Mouse (Mus musculus): Measurements from ENCODE around the gene Adh4.
"Not testable (repeated sequence)": the region's sequence is repeated elsewhere in the genome, so short reads cannot be mapped to it uniquely, and the experiment has no call there.

Gene Adh4

DNA sequence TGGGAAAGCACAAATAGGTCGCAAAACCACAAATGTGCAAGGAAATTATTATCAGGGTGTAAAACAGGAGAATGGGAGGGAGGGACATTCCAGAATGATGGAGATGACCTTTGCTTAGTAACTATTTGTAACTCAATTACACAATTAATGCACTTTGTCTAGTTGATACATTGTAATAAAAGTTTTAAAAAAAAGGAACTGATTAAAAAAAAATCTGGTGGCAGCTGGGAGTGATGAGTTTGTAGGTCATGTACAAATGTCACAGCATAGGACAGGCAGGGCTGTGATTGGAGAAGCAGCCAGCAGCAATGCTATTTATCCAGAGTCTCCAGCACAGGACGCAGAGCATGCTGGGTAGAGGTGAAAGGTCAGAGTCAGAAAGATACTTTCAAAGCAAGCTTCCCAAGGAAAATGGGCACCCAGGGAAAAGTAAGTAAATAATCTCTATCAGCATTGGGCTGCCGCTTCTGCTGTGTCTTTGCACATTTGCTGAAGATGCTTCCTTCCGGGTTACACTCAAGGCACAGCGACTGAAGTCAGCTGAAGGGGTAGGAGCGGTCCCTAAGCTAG is at the start of gene Adh4:
TSS of gene Adh4 (plus strand) at position 346 of the 570 bp plus-strand sequence.
- DNase-seq (ENCODE audit: low spot score): no peak

DNA sequence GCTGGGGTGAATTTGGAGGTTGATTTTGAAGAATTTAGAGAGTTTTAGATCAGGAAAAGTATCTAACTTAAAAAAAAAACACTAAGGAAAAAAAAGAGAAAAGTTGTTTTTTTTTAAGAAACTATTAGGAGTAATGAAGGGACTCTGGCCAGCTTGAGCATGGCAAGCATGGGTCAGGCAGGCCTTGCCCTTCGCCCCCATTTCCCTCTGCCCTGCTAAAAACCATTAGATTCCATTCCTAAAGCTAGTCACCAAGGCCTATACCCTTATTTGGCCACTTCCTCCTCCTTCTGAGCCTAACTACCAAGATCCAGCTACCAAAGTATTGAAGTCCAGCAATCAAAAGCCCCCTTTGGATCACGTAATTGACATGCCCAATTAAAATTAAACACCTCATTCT is 49.1 kb upstream of the Adh4 start:
- DNase-seq (ENCODE audit: low spot score): no peak

DNA sequence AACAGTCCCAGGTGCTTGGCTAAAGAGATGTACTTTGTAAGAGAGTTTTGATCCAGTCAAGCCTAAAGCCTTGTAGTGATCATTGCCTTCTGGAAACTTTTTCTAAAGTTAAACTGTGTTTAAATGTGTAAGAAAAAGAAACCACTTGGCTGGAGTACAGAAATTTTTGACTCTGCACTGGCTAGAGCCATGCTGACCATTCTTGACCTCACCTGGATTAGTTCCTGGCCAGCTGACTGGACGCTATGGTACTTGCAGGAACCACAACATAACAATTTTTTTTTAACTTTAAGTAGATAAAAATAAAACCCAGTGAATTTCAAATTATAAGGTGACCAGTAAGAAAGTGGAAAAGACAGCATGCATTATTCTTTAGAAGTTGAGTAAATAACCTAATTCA is 45.7 kb upstream of the Adh4 start:
- no peak for DNase-seq (ENCODE audit: low spot score)

DNA sequence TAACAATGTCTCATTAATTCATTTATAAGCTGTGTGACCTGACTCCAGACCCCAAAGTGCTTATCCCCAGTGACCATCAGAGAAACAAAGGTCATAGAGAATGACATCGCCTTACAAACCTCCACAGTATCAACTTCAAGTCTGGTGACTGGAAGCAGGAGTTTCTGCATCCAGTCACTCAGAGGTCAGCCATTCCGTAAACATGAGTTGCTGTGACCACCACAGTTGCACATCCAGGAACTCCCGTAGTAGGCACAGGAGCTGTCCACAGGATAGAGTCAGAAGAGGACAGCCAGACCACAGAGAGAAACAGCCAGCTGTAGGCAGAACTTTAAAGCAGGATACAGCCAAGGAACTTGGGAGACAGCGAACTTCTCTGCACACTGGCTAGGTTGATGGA is 45.0 kb upstream of the Adh4 start:
- not testable (repeated sequence) for DNase-seq (ENCODE audit: low spot score)

DNA sequence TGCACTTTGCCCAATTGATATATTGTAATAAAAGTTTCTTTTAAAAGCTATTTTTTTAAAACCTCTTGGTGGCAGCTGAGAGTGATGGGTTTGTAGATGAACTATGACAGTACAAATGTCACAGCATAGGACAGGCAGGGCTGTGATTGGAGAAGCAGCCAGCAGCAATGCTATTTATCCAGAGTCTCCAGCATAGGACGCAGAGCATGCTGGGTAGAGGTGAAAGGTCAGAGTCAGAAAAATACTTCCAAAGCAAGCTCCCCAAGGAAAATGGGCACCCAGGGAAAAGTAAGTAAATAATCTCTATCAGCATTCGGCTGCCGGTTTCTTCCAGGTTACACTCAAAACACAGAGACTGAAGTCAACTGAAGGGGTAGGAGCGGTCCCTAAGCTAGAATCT is 41.3 kb upstream of the Adh4 start:
- DNase-seq (ENCODE audit: low spot score): no peak

DNA sequence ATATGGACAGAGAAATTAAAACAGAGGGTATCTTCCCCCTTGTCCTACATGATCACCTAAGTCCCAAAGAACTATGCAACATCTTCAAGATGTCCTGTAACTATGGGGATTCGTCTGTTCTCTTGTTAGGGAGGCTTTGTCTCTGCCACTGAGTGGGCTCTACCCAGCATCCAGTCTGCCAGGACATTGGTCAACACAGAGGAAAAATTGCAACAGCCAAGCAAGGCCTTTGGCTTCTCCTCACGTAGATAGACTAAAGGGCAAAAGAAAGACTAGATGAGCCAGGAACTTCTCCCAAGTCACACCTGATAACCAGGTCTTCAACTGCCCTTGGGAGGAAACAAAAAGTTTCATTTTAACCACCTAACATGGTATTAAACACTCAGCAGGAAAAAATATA is 40.1 kb upstream of the Adh4 start:
- DNase-seq (ENCODE audit: low spot score): no peak

DNA sequence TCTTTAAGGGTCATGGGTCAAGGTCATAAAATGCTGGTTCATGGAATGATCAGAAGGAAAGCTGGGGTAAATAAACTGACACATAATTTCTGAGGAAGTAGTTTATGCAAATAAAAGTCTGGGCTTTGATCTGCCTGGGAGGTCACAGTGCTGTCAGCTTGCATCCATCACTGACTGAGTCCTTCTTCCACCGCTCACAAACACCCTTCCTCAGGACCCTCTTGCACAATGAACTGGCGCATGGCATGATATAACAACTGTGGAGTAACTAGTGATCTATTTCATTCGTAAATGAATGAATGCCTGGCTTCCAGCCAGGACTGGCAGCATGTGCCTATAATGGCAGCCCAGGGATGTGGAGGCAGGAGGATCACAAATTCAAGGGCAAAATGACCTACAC is 34.1 kb upstream of the Adh4 start:
- DNase-seq (ENCODE audit: low spot score): no peak

DNA sequence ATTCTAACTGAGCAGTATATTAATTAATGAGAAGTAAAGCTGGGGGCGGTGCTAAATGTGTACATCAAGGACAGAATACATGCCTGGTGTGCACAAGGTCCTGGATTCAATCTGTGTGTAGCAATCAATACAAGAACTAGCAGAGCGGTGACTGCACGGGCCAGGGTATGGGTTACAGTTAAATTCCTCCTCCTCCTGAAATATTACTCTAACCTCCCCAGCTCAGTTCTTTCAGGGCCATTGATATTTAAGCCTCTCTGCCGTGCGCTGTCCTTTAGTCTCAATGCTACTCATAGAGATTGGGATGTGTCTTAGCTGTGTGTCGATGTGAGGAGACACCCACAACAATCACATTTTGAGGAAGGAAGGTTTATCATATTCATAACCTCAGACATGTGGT is 28.1 kb upstream of the Adh4 start:
- no peak for DNase-seq (ENCODE audit: low spot score)

DNA sequence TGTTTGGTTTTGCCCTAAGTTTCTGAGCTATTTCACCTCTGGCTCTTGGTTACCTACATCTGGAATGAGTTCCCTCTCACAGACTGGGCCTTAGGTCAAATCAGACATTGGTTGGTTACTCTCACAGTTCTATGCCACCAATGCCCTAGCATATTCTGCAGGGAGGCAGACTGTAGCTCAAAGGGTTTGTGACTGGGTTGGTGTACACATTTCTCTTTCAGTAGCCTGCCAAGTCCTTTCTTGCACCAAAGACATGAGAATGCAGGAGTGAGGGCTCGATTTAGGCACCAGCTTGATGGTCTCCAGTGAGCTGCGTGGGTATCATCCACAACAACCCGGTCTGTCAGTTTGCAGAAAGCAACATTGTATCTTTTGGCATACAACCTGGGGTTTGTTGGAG is 10.4 kb upstream of the Adh4 start:
- no peak for DNase-seq (ENCODE audit: low spot score)

DNA sequence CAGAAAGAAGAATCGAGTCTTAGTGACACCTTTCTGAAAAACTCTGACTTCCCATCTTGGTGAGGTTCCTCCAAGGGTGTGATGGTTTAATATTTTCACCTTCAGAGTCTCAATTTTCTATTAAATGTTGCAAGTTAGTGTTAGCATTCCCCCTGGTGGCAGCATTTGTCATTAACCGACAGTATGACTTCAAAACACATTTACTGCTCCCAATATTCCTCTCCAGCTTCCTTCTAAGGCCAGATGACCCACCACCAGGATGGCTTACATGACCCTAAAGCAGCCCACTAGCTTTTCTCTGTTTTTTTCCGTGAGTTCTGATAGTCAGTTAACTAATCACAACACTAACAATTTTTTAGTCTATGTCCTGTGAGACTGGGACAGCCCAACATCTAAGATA is 9.9 kb upstream of the Adh4 start:
- DNase-seq (ENCODE audit: low spot score): peak; percentile 57

DNA sequence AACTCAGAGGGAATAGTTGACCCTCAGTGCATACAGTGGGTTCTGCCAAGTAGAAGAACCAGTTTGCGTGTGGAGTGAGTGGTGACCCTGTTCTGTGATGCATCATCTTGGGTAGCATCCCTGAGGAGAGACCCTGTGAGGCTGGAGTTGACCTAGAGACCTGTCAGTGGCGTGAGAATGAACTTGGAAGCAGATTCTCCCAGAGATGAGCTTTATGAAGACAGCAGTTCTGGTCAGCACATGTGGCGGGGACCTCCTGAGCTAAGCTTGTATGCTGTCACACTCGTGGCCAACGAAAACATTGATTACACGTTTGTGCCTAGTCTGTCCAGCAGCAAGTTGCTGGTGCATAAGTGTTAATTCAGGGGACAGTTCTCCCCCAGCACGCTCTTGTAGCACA is 9.4 kb upstream of the Adh4 start:
- DNase-seq (ENCODE audit: low spot score): no peak

DNA sequence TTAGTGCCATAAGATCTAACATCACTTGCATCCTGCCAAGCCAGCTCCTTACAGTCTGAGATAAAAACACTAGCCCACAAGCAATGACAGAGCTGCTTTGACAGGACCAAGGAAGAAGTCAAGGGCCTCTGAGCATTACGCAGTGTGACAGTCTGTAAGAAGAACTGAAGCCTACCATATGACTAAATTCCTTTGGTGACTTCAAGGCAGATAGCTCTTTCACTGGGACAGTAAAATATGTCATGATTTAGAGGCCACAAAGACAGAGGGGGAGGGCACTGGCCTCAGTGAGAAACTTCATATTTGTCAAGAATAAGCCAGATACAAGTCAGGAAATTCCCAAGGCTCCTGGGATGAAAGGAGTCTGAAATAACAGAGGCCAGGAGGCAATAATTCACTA is 7.3 kb upstream of the Adh4 start:
- DNase-seq (ENCODE audit: low spot score): no peak

DNA sequence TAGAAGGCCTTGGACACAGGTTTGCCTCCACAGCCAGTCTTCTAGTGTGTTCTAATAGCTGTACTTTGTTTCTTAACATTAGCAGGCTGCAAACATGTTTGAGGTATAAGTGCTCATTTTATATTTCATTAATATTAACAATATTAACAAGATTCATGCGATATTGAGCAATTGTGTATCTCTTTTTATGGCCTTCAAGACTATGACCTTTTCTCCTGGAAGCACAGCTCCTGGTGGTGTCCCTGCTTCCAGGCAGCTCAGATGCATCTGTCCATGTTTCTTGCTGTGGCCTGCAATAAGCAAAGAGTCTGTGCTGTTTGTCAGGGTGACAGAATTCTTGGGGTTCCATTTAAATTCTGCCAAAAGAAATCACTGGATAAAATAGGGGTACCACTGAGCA is 5.7 kb upstream of the Adh4 start:
- no peak for DNase-seq (ENCODE audit: low spot score)

DNA sequence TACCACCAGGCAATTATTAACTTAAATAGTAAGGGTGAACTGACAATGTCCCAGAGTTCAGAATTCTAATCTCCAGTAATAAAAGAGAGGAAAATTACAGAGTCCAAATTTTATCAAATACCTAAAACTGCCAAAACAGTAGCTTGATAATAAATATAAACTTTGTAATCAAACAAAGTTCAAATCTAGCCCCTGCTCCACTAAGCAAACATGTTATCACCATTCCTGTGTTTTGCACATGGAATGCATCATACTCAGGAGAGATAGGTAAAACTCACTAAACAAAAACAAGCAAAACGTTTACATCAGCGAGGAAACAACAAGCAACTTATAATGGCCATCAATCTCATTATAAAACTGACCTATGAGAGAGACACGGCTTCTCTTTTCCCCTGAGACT is 5.1 kb upstream of the Adh4 start:
- DNase-seq (ENCODE audit: low spot score): no peak

DNA sequence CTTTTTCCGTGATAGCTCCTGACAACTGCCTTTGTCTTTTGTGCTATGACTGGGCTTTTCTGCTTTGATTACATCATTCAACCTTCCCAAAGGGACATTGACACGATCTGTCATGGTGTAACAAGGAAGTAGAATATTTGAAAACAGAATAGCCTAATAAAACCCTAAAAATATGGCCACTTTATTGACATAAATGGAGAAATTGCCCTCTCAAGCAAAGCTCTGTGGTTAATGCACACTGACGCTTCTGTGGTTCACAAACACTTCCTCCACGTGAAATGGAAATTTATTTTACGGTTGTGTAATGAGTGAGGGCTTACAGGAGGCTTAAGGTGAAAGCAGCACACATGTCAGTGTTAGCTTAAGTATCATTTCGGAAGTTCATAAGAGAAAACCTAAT is 4.1 kb downstream of the Adh4 start:
- no peak for DNase-seq (ENCODE audit: low spot score)

DNA sequence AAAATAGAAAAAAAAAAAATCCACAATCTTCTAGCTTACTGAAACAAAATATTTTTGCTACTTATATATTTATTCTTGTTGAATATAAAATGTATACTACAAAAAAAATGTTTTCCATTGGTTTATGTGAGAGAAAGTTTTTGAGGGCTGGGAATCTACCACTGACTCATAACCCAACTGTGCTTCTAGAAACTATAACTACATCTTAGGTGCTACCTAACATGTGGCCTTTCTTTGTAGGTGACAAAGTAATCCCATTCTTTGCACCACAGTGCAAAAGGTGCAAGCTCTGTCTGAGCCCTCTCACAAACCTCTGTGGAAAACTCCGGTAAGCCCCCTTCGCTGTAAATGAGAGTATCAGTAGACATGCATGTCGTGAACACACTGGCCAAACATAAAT is 5.1 kb downstream of the Adh4 start:
- no peak for DNase-seq (ENCODE audit: low spot score)

DNA sequence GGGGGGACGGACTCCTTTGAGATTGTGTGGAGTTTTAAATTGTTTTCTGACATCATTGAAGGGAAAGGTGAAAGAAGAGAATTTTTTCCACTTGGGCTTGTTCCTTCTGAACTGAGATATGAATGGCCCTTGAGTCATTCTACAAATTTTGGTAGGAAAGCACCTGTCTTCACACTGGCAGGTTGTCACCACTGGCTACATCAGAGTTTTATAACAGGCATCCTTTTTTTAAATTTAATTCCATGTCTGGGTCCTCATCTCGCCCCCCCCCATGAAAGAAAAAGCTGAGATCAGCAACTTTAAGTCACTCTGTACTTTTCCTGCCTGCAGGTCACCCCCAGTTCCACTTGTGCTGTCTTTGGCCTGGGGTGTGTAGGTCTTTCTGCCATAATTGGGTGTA is 8.4 kb downstream of the Adh4 start:
- DNase-seq (ENCODE audit: low spot score): no peak

DNA sequence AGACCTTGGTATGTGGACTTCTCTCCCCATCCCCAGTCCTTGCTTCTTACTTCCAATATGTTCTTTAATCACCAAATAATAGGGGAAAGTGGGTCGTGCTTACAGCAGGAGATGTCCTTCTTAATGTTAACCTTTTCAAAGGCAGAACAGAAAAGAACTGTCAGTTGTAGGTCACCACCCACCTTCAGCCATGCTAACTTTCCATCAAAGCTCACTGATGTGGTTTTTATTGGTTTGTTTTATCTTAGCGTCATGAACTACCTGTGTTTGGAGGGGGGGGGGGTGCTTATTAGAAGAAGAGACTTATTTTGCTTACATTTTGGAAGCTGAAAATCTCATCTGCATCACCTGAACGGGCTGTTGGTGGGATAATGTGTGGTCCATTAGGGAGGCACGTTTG is 9.0 kb downstream of the Adh4 start:
- DNase-seq (ENCODE audit: low spot score): no peak

DNA sequence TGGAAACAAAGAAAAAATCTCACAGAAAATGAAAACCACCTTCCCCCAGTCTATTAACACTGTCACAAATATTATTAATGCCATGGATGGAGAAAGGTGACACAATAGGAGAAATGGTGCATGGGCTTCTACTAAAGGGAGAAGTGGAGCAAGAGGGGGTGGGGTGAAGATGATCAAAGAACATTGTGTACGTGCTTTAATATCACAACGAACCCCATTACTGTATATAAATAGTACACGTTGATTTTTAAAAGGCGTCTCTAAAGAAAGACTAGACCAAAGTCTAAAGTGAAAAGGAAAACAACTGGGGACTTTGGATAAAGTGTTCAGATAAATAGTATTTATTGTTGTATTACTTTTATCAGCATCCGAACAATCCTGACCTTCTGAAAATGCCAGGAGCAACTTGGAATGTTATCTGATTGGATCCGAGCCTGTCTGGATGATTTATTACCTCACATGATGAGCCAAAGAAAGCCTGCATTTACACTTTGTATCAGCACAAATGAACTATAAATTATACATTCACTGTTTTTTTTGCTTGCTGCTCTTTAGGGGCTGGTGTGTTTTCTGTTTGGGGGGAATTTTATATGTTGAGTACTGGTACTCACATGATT is 15.2 kb downstream of the Adh4 start:
- no peak for DNase-seq (ENCODE audit: low spot score)

DNA sequence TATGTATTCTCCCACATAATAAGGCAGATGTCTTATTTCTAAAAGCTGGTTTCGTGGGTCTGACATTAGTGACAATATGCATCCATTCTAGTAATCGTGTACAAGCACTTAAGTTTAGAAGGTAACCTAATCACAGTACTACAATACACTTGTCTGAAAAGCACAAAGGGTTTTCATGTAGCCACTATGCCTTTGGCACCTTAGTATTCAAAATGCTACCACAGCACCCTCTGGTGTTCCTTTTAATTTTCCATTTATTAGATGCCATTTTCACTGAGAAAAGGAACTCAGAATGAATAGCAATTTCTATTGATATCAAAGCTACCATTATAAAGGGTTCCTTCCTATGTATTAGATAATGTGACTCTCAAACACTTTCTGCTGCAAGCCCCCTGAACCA is 16.6 kb downstream of the Adh4 start:
- peak; percentile 16 for DNase-seq (ENCODE audit: low spot score)

DNA sequence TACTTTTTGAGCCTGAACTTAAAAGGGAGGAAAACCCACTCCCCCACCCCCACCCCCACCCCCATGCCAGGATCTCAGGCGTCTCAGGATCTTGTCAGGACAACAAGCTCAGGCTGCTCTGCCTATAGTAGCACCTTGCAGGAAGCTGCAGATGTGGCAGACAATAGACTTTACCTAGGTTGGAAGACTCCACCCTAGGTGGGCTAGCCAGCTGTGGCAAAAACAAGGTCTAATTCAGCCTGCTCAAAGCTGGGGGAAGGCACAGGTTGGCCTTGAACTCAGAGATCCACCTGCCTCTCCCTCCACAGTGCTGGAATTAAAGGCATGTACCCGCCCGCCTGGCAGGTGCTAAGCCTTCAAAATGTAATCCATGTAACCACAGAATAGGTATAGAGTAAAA is 23.4 kb downstream of the Adh4 start:
- DNase-seq (ENCODE audit: low spot score): no peak

DNA sequence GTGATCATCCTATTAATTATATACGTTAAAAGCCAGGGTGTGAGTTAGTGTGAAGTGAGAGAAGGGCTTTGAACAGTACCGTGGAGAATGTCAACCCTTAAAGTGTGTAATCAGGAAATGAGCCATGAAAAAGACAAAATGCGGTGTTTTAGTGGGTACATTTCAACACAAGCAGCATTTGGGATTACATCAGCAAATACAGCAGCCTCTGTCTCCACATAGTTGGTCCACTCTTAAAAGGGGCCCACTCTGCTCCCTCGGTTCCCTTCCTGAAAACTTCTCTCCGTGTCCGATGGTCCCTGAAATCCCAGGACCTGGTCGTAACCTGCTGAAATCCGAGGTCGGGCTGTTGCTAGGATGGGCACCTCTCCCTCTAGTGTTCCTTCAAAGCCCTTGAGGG is 26.9 kb downstream of the Adh4 start:
- DNase-seq (ENCODE audit: low spot score): no peak

DNA sequence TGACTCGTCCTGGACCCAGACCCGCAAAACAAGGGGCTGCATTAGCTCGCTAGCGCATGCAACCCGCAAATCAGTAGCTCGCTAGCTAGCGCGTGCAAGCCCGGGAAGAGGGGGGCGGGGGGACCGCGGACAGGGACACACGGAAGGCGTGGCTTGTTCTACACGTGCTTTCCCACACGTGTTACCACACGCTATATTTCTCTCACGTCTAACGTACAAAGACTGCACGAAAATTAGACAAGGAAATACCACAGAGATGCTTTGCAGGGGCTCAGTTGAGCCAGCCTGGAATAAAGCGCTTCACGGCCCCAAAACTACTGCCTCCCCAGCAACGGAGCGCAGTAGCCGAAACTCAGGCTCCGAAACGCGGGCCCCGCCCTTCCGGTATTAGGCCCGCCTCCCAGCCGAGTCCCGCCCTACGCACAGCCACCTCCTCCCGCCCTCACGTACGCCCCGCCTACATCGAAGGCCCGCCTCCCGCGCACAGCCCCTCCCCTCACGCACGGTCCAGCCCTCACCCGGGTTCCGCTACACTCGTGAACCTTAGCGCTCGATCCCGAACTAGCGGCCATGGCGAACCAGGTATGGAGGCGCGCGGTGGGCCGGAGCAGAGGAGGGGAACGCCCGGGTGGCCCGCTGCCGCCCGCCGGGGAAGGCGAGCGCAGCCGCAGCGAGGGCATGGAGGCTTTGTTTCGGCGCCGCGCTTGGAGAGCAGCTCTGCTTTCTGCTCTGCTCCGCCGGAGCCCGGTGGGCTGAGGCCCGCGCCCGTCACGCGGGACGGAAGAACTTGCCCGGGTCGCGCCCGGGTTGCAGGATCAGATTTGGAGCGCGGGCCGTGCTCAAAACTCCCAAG is 27.6 kb downstream of the Adh4 start, which contains the start of gene Adh5:
TSS of gene Adh5 (plus strand) at position 482 of the 853 bp plus-strand sequence.
- DNase-seq (ENCODE audit: low spot score): peak; percentile 89

DNA sequence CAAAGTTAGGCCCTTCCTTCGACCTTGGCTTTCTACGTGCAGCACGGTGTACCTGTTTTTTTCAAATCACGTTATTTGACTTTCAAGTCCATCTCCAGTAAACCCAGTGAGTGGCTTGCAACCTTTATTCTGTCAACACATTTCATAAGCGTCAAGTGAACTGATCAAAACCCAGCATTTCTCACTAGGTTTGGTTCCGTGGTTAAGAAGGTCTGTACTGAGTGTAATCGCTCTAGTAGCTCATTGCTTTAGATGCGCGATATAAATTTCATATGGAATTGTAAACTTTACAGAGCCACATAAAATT is 28.2 kb downstream of the Adh4 start:
- DNase-seq (ENCODE audit: low spot score): no peak

All from layer of hippocampus, adult 11-12 months (tissue).